Mouse (Mus musculus) lung, postnatal 0 days (tissue): ENCODE results near the gene Gm8897. TPM values are rescaled to one million over a fixed set of nuclear protein-coding genes. Genes with fewer than 3 reads are reported as not detected.
"Not testable (repeated sequence)": the region's sequence is repeated elsewhere in the genome, so short reads cannot be mapped to it uniquely, and the experiment has no call there.

Experiments
- ATAC-seq: fragments of 200-750 bp; cut with Nextera tagmentation; 2 replicates; pipeline ENCODE4 v1.8.0; 2017; ENCODE audit warnings: moderate library complexity
- DNase-seq: peaks from one replicate; pipeline ENCODE4 v3.0.0-alpha.2; 2016; ENCODE audit warnings: low spot score
- H3K27ac ChIP-seq: fragments of 300-500 bp; sonication (generic); 2 replicates; pipeline ENCODE4 v1.5.1; 2014; ENCODE audit warnings: antibody characterized with exemption, mild to moderate bottlenecking, low read length, mixed read lengths
- H3K27me3 ChIP-seq: fragments of 300-500 bp; sonication (generic); replicated peaks from 2 replicates; pipeline ENCODE4 v1.6.1; 2014; ENCODE audit warnings: low read length, mixed read lengths; ENCODE audit not compliant: insufficient read depth
- H3K36me3 ChIP-seq: fragments of 300-500 bp; sonication (generic); 2 replicates; pipeline ENCODE4 v1.6.1; 2014; ENCODE audit warnings: low read length, mixed read lengths; ENCODE audit not compliant: insufficient read depth
- H3K4me1 ChIP-seq: fragments of 300-500 bp; sonication (generic); 2 replicates; pipeline ENCODE4 v1.6.1; 2014; ENCODE audit warnings: antibody characterized with exemption, low read depth, low read length, mixed read lengths; ENCODE audit not compliant: insufficient read depth
- H3K4me2 ChIP-seq: fragments of 300-500 bp; sonication (generic); replicated peaks from 2 replicates; pipeline ENCODE4 v1.6.1; 2014; ENCODE audit warnings: low read depth, mild to moderate bottlenecking, low read length, moderate library complexity, mixed read lengths
- H3K4me3 ChIP-seq: fragments of 300-500 bp; sonication (generic); 2 replicates; pipeline ENCODE4 v1.5.1; 2014; ENCODE audit warnings: low read depth, low read length
- H3K9ac ChIP-seq: fragments of 300-500 bp; sonication (generic); replicated peaks from 2 replicates; pipeline ENCODE4 v1.6.1; 2014; ENCODE audit warnings: low read depth, mild to moderate bottlenecking
- H3K9me3 ChIP-seq: fragments of 300-500 bp; sonication (generic); 2 replicates; pipeline ENCODE4 v1.6.1; 2016; ENCODE audit warnings: low read length, mixed read lengths
- WGBS: fragments of 180-500 bp; shearing (Covaris S2); extraction: QIAGEN DNeasy Blood & Tissue Kit; methylation state at CpG from one replicate; pipeline ENCODE4 v1.1.7; 2014; 5-methylcytosine and 5-hydroxymethylcytosine counted together
- polyA plus RNA-seq: library from polyadenylated mRNA; unstranded; fragments of >200 nt; fragmentation: Nextera tagmentation; extraction: Ambion mirVana; gene quantifications from 2 replicates; pipeline ENCODE4 v1.2.1, GENCODE M21; 2015

The Gm8897 gene
- not detected in 2 replicates for polyA plus RNA-seq

DNA sequence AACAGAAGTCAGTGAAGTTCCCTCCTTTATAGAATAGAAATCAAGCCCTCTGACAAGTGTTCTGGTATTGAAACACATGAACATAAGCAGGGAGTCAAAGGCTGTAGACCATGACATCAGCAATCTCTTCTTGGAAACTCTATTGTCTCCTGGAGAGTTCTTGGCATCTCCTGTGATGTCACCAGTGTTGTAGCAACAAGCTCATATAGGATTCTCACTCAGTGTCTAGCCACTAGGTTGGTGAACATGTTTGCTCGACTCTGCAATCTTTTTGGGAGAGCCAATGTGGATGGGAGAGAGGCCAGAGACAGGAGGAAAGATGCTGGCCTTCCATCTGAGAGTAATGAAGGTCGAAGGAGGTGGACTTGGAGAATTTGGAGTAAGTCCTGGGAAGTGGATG is at the start of gene Gm8897:
TSS of gene Gm8897 (plus strand) at position 301 of the 400 bp plus-strand sequence.
- H3K9ac ChIP-seq, H3K9me3 ChIP-seq, DNase-seq, H3K4me1 ChIP-seq, H3K27me3 ChIP-seq, H3K36me3 ChIP-seq, H3K4me2 ChIP-seq, ATAC-seq, H3K4me3 ChIP-seq, H3K27ac ChIP-seq: not testable (repeated sequence)
- WGBS = 27% methylated on average over 2 of the region's 2 CpGs

DNA sequence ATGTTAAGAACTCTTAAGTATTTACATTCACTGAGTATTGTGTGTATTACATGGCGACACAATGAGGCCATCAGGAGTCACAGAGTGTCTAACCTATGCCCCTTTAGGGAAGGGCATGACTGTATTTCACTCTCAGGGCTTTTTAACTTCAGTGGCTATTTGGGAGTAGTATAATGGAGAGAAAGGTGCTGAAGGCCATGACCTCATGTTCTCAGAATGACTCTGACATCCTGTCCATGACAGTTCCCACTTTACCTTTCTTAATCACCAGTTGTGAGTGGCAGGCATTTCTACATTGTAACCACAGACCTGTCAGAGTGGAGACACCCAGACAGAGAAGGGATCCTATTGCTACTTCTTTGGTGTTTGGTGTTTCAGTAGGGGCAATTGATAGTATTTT is 473 bp downstream of the Gm8897 start:
- H3K36me3 ChIP-seq, DNase-seq, H3K9me3 ChIP-seq, ATAC-seq, H3K27ac ChIP-seq, H3K27me3 ChIP-seq, H3K4me1 ChIP-seq, H3K4me2 ChIP-seq, H3K4me3 ChIP-seq, H3K9ac ChIP-seq: not testable (repeated sequence)
- WGBS = 63% methylated on average over 1 of the region's 1 CpGs

Other genes starting within 250 kb of the Gm8897 start
- not detected in 2 replicates for gene Gm5861, start 233.3 kb upstream of the Gm8897 start, polyA plus RNA-seq
- not detected in 2 replicates for gene Gm8890, start 160.4 kb upstream of the Gm8897 start, polyA plus RNA-seq
- gene Speer1, start 74.9 kb upstream of the Gm8897 start, polyA plus RNA-seq = not detected in 2 replicates
- not detected in 2 replicates for gene Gm8906, start 86.3 kb downstream of the Gm8897 start, polyA plus RNA-seq
- not detected in 2 replicates for gene Gm6460, start 178.5 kb downstream of the Gm8897 start, polyA plus RNA-seq